Mouse (Mus musculus) limb, embryonic 13.5 days (tissue): ENCODE results near the gene Olfr373. TPM values are rescaled to one million over a fixed set of nuclear protein-coding genes. Genes with fewer than 3 reads are reported as not detected.

Experiments
- ATAC-seq: fragments of 200-750 bp; cut with Nextera tagmentation; 2 replicates; pipeline ENCODE4 v1.8.0; 2017; ENCODE audit warnings: low read depth, moderate number of reproducible peaks, moderate TSS enrichment; ENCODE audit not compliant: low FRiP score
- H3K27ac ChIP-seq: fragments of 300-500 bp; sonication (generic); 2 replicates; pipeline ENCODE4 v1.5.1; 2015; ENCODE audit warnings: inconsistent platforms, mild to moderate bottlenecking, moderate library complexity
- H3K27me3 ChIP-seq: fragments of 300-500 bp; sonication (generic); 2 replicates; pipeline ENCODE4 v1.6.1; 2015; ENCODE audit warnings: mild to moderate bottlenecking, inconsistent platforms
- H3K36me3 ChIP-seq: fragments of 300-500 bp; sonication (generic); 2 replicates; pipeline ENCODE4 v1.6.1; 2015; ENCODE audit warnings: inconsistent platforms, mild to moderate bottlenecking, moderate library complexity
- H3K4me1 ChIP-seq: fragments of 300-500 bp; sonication (generic); 2 replicates; pipeline ENCODE4 v1.6.1; 2015; ENCODE audit warnings: inconsistent platforms
- H3K4me2 ChIP-seq: fragments of 300-500 bp; sonication (generic); replicated peaks from 2 replicates; pipeline ENCODE4 v1.6.1; 2015; ENCODE audit warnings: inconsistent platforms, mild to moderate bottlenecking, moderate library complexity
- H3K4me3 ChIP-seq: fragments of 300-500 bp; sonication (generic); 2 replicates; pipeline ENCODE4 v1.5.1; 2015; ENCODE audit warnings: moderate library complexity, mild to moderate bottlenecking, inconsistent platforms
- H3K9ac ChIP-seq: fragments of 300-500 bp; sonication (generic); 2 replicates; pipeline ENCODE4 v1.6.1; 2015; ENCODE audit warnings: mild to moderate bottlenecking, inconsistent platforms
- H3K9me3 ChIP-seq: fragments of 300-500 bp; sonication (generic); 2 replicates; pipeline ENCODE4 v1.6.1; 2016; ENCODE audit warnings: inconsistent platforms
- WGBS: fragments of 180-500 bp; shearing (Covaris S2); methylation state at CpG from one replicate; pipeline ENCODE4 v1.1.7; 2015; 5-methylcytosine and 5-hydroxymethylcytosine counted together
- polyA plus RNA-seq: library from polyadenylated mRNA; unstranded; fragments of >200 nt; fragmentation: Nextera tagmentation; extraction: Ambion mirVana; gene quantifications from 2 replicates; pipeline ENCODE4 v1.2.1, GENCODE M21; 2015

Olfr373 gene
- polyA plus RNA-seq, 1 experiment from 2014 or later = not detected

GRCm38 (mm10) chr8:72135446-72136301, 52.7 kb downstream of the Olfr373 start:
- peak; percentile 48 for ATAC-seq
- Histone ChIP-seq H3K4me1 (peaks cover 14% of the 10 kb centered on the region), H3K9me3 (no peaks in the 10 kb centered on the region), H3K27ac (peak overlapping the region; percentile 100), H3K27me3 (no peaks in the 10 kb centered on the region), H3K4me2 (peak overlapping the region; percentile 82), H3K4me3 (peak overlapping the region; percentile 84), H3K9ac (peak overlapping the region; percentile 98), H3K36me3 (peaks cover 27% of the 10 kb centered on the region)
- WGBS = under 1% methylated on average over 61 of the region's 62 CpGs

GRCm38 (mm10) chr8:72136302-72136978, 53.5 kb downstream of the Olfr373 start:
- Histone ChIP-seq H3K4me2 (peak overlapping the region; percentile 82), H3K4me1 (peaks cover 14% of the 10 kb centered on the region), H3K9ac (peak overlapping the region; percentile 98), H3K27me3 (no peaks in the 10 kb centered on the region), H3K9me3 (no peaks in the 10 kb centered on the region), H3K36me3 (peaks cover 35% of the 10 kb centered on the region), H3K27ac (peak overlapping the region; percentile 100), H3K4me3 (peak overlapping the region; percentile 84)
- peak; percentile 85 for ATAC-seq
- WGBS = 0% methylated on average over 18 of the region's 18 CpGs

- Histone ChIP-seq H3K9me3 (no peaks in the 10 kb centered on the region), H3K4me3 (peak overlapping the region; percentile 84; the same call in 1 of the 2 replicates), H3K36me3 (peaks cover 44% of the 10 kb centered on the region), H3K4me2 (peak overlapping the region; percentile 82), H3K27ac (peak overlapping the region; percentile 100; the same call in 1 of the 2 replicates), H3K4me1 (peaks cover 14% of the 10 kb centered on the region), H3K9ac (no peak overlapping the region), H3K27me3 (no peaks in the 10 kb centered on the region)
- 83% methylated on average over 2 of the region's 2 CpGs for WGBS
- no peak for ATAC-seq
Measured at GRCm38 (mm10) chr8:72137431-72137830, 54.5 kb downstream of the Olfr373 start.

- Histone ChIP-seq H3K4me1 (peaks cover 14% of the 10 kb centered on the region), H3K27ac (no peak overlapping the region), H3K27me3 (no peaks in the 10 kb centered on the region), H3K9me3 (no peaks in the 10 kb centered on the region), H3K36me3 (peaks cover 55% of the 10 kb centered on the region), H3K4me2 (no peak overlapping the region), H3K4me3 (no peak overlapping the region), H3K9ac (no peak overlapping the region)
- WGBS = 98% methylated on average over 5 of the region's 5 CpGs
- no peak for ATAC-seq
Measured at GRCm38 (mm10) chr8:72138456-72138855, 55.5 kb downstream of the Olfr373 start.

GRCm38 (mm10) chr8:72143256-72143824, 60.4 kb downstream of the Olfr373 start:
- 96% methylated on average over 13 of the region's 13 CpGs for WGBS
- no peak overlapping the region for H3K9ac ChIP-seq
- no peak overlapping the region for H3K27ac ChIP-seq

GRCm38 (mm10) chr8:72144345-72144975, 61.5 kb downstream of the Olfr373 start:
- peaks cover 95% of the 10 kb centered on the region for H3K36me3 ChIP-seq
- 87% methylated on average over 5 of the region's 5 CpGs for WGBS
- ATAC-seq = no peak
- no peaks in the 10 kb centered on the region for H3K9me3 ChIP-seq
- H3K27ac ChIP-seq = no peak overlapping the region
- no peaks in the 10 kb centered on the region for H3K27me3 ChIP-seq
- H3K4me1 ChIP-seq = no peaks in the 10 kb centered on the region
- no peak overlapping the region for H3K4me3 ChIP-seq
- no peak overlapping the region for H3K4me2 ChIP-seq
- H3K9ac ChIP-seq = no peak overlapping the region

More at GRCm38 (mm10) chr8:72143256-72143824, 60.4 kb downstream of the Olfr373 start:
- Histone ChIP-seq H3K4me2 (no peak overlapping the region), H3K4me3 (no peak overlapping the region), H3K27me3 (no peaks in the 10 kb centered on the region), H3K9me3 (no peaks in the 10 kb centered on the region), H3K4me1 (no peaks in the 10 kb centered on the region), H3K36me3 (peaks cover 97% of the 10 kb centered on the region)
- ATAC-seq = no peak

GRCm38 (mm10) chr8:72145511-72145910, 62.5 kb downstream of the Olfr373 start:
- H3K27me3 ChIP-seq = no peaks in the 10 kb centered on the region
- H3K4me2 ChIP-seq = no peak overlapping the region
- no peak overlapping the region for H3K27ac ChIP-seq
- no peaks in the 10 kb centered on the region for H3K4me1 ChIP-seq
- WGBS = 86% methylated on average over 3 of the region's 3 CpGs
- H3K36me3 ChIP-seq = peaks cover 95% of the 10 kb centered on the region
- H3K4me3 ChIP-seq = no peak overlapping the region
- H3K9ac ChIP-seq = no peak overlapping the region
- ATAC-seq = no peak
- H3K9me3 ChIP-seq = no peaks in the 10 kb centered on the region

GRCm38 (mm10) chr8:72146056-72146455, 63.1 kb downstream of the Olfr373 start:
- H3K27ac ChIP-seq = no peak overlapping the region
- no peaks in the 10 kb centered on the region for H3K9me3 ChIP-seq
- H3K4me2 ChIP-seq = no peak overlapping the region
- WGBS = 89% methylated on average over 1 of the region's 1 CpGs
- H3K36me3 ChIP-seq = peaks cover 96% of the 10 kb centered on the region
- no peaks in the 10 kb centered on the region for H3K4me1 ChIP-seq
- H3K4me3 ChIP-seq = no peak overlapping the region
- no peak overlapping the region for H3K9ac ChIP-seq
- no peaks in the 10 kb centered on the region for H3K27me3 ChIP-seq
- ATAC-seq = no peak

GRCm38 (mm10) chr8:72146556-72146955, 63.6 kb downstream of the Olfr373 start:
- WGBS = 91% methylated on average over 3 of the region's 3 CpGs
- Histone ChIP-seq H3K4me2 (no peak overlapping the region), H3K36me3 (peaks cover 96% of the 10 kb centered on the region), H3K9me3 (no peaks in the 10 kb centered on the region), H3K27ac (no peak overlapping the region), H3K27me3 (no peaks in the 10 kb centered on the region), H3K4me3 (no peak overlapping the region), H3K9ac (no peak overlapping the region), H3K4me1 (no peaks in the 10 kb centered on the region)
- no peak for ATAC-seq

GRCm38 (mm10) chr8:72147266-72147665, 64.3 kb downstream of the Olfr373 start:
- no peaks in the 10 kb centered on the region for H3K9me3 ChIP-seq
- no peak overlapping the region for H3K4me2 ChIP-seq
- no peak overlapping the region for H3K27ac ChIP-seq
- no peak overlapping the region for H3K9ac ChIP-seq
- H3K27me3 ChIP-seq = no peaks in the 10 kb centered on the region
- peaks cover 96% of the 10 kb centered on the region for H3K36me3 ChIP-seq
- WGBS = 87% methylated on average over 2 of the region's 2 CpGs
- H3K4me3 ChIP-seq = no peak overlapping the region
- H3K4me1 ChIP-seq = no peaks in the 10 kb centered on the region
- no peak for ATAC-seq

- no peak overlapping the region for H3K4me2 ChIP-seq
- no peaks in the 10 kb centered on the region for H3K9me3 ChIP-seq
- no peak overlapping the region for H3K4me3 ChIP-seq
- H3K27ac ChIP-seq = no peak overlapping the region
- 87% methylated on average over 1 of the region's 1 CpGs for WGBS
- peaks cover 94% of the 10 kb centered on the region for H3K36me3 ChIP-seq
- H3K4me1 ChIP-seq = no peaks in the 10 kb centered on the region
- H3K9ac ChIP-seq = no peak overlapping the region
- ATAC-seq = no peak
- no peaks in the 10 kb centered on the region for H3K27me3 ChIP-seq
Measured at GRCm38 (mm10) chr8:72149056-72149455, 66.1 kb downstream of the Olfr373 start.
